Mouse (Mus musculus) liver, embryonic 14.5 days (tissue): ENCODE data around the gene Bglap3. TPM values are rescaled to one million over a fixed set of nuclear protein-coding genes. Genes with fewer than 3 reads are reported as not detected.
"Not testable (repeated sequence)": the region's sequence is repeated elsewhere in the genome, so short reads cannot be mapped to it uniquely, and the experiment has no call there.

Experiments
- ATAC-seq: fragments of 200-750 bp; cut with Nextera tagmentation; 2 replicates; pipeline ENCODE4 v1.8.0; 2017; ENCODE audit warnings: moderate number of reproducible peaks, mild to moderate bottlenecking, moderate library complexity; ENCODE audit not compliant: insufficient read depth
- DNase-seq, 3 experiments: peaks; one replicate each; pipeline ENCODE4 v3.0.0-alpha.2; 2012 to 2013; ENCODE audit warnings: low read depth in 3 of 3, low spot score in 3 of 3
- H3K27ac ChIP-seq: fragments of 300-500 bp; sonication (generic); 2 replicates; pipeline ENCODE4 v1.5.1; 2014; ENCODE audit warnings: moderate library complexity, mild to moderate bottlenecking, control low read depth, inconsistent platforms
- H3K27me3 ChIP-seq: fragments of 300-500 bp; sonication (generic); 2 replicates; pipeline ENCODE4 v1.6.1; 2014; ENCODE audit warnings: mild to moderate bottlenecking, low read length, moderate library complexity; ENCODE audit not compliant: control insufficient read depth, insufficient read depth
- H3K36me3 ChIP-seq: fragments of 300-500 bp; sonication (generic); replicated peaks from 2 replicates; pipeline ENCODE4 v1.6.1; 2014; ENCODE audit warnings: low read depth; ENCODE audit not compliant: control insufficient read depth, insufficient read depth
- H3K4me1 ChIP-seq, 2 experiments: fragments of 200-500 bp in 1 of 2; fragments of 300-500 bp in 1 of 2; sonication (generic) in 1 of 2; replicated peaks; 2 replicates each; pipeline ENCODE4 v1.6.1; 2012 to 2014; ENCODE audit warnings: antibody characterized with exemption in 1 of 2, inconsistent platforms in 1 of 2, low read length in 1 of 2; ENCODE audit not compliant: control insufficient read depth in 2 of 2, insufficient read depth in 2 of 2
- H3K4me2 ChIP-seq: fragments of 300-500 bp; sonication (generic); 2 replicates; pipeline ENCODE4 v1.6.1; 2014; ENCODE audit warnings: low read depth, mild to moderate bottlenecking, control low read depth, moderate library complexity
- H3K4me3 ChIP-seq, 2 experiments: fragments of 200-500 bp in 1 of 2; fragments of 300-500 bp in 1 of 2; sonication (generic) in 1 of 2; 2 replicates each; pipeline ENCODE4 v1.5.1; 2012 to 2014; ENCODE audit warnings: low read depth in 2 of 2, low read length in 2 of 2, mild to moderate bottlenecking in 2 of 2, control low read depth in 1 of 2, inconsistent platforms in 1 of 2, moderate library complexity in 1 of 2; ENCODE audit not compliant: insufficient read depth in 1 of 2
- H3K9ac ChIP-seq: fragments of 300-500 bp; sonication (generic); replicated peaks from 2 replicates; pipeline ENCODE4 v1.6.1; 2014; ENCODE audit warnings: mild to moderate bottlenecking, control low read depth, moderate library complexity
- H3K9me3 ChIP-seq: fragments of 300-500 bp; sonication (generic); 2 replicates; pipeline ENCODE4 v1.6.1; 2016; ENCODE audit warnings: low read length, mixed read lengths; ENCODE audit not compliant: control insufficient read depth
- CTCF ChIP-seq: IDR thresholded peaks from 2 replicates; pipeline ENCODE4 v1.5.1; 2016; ENCODE audit warnings: antibody characterized with exemption, low read depth, control low read depth
- EP300 ChIP-seq: IDR thresholded peaks from 2 replicates; pipeline ENCODE4 v1.6.1; 2016; ENCODE audit warnings: antibody characterized with exemption, low read depth
- WGBS: fragments of 180-500 bp; shearing (Covaris S2); extraction: QIAGEN DNeasy Blood & Tissue Kit; methylation state at CpG from one replicate; pipeline ENCODE4 v1.1.7; 2014; ENCODE audit not compliant: insufficient replicate concordance; 5-methylcytosine and 5-hydroxymethylcytosine counted together
- polyA plus RNA-seq, 2 experiments: library from polyadenylated mRNA; depleted of rRNA in 1 of 2; stranded (reverse) in 1 of 2; unstranded in 1 of 2; fragments of >200 nt; fragmentation: Nextera tagmentation in 1 of 2; extraction: Ambion mirVana in 1 of 2; gene quantifications; 2 replicates each; pipeline versions ENCODE4 v1.2.1 to v1.2.3; 2012 to 2014

The Bglap3 gene
- polyA plus RNA-seq, 2 experiments: 0.27 to 0.38 TPM

GRCm38 (mm10) chr3:88395288-88395687 lies 22.7 kb upstream of the Bglap3 start:
- Histone ChIP-seq H3K9ac (no peak overlapping the region), H3K4me3 (no peak overlapping the region), H3K27me3 (no peaks in the 10 kb centered on the region), H3K4me2 (no peak overlapping the region), H3K36me3 (peaks cover 7% of the 10 kb centered on the region), H3K27ac (no peak overlapping the region), H3K9me3 (no peaks in the 10 kb centered on the region), H3K4me1 (no peaks in the 10 kb centered on the region)
- no peak for DNase-seq
- WGBS: 88% methylated on average over 6 of the region's 6 CpGs
- ATAC-seq: no peak
- TF ChIP-seq CTCF (no peak), EP300 (no peak)

DNA sequence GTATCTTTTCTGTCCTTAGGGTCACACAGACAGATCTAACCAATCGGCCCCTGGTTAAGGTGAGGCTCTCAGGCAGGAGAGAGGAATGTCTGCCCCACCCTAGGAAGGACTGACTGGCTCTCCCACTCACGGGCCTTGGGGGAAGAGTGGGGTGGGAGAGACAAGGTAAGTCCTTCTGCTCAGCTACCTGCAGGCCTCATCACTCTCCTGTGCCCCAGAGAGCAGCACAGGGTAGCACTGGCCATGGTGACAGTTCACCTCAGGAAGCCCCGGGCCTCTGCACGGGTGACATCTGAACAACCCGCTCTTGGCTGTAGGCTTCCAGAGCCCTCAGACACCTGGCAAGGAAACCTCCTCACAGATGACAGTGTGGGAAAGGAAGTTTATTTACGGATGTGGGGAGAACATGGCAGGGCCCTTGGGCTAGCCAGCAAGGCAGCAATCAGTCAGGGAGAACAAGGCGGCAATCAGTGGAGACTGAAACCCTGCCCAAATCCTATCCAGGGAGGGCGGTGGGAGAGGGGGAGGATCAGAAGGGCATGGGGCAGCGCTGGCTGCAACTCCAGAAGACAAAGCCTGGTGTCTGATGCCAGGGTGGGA lies 21.3 kb upstream of the Bglap3 start:
- Histone ChIP-seq H3K4me3 (no peak overlapping the region), H3K27me3 (no peaks in the 10 kb centered on the region), H3K4me2 (no peak overlapping the region), H3K9ac (no peak overlapping the region), H3K27ac (no peak overlapping the region), H3K9me3 (no peaks in the 10 kb centered on the region), H3K4me1 (no peaks in the 10 kb centered on the region), H3K36me3 (peaks cover 4% of the 10 kb centered on the region; the same call in 1 of the 2 replicates)
- DNase-seq (no peak), ATAC-seq (no peak)
- TF ChIP-seq CTCF (no peak), EP300 (no peak)
- WGBS: 86% methylated on average over 9 of the region's 9 CpGs

DNA sequence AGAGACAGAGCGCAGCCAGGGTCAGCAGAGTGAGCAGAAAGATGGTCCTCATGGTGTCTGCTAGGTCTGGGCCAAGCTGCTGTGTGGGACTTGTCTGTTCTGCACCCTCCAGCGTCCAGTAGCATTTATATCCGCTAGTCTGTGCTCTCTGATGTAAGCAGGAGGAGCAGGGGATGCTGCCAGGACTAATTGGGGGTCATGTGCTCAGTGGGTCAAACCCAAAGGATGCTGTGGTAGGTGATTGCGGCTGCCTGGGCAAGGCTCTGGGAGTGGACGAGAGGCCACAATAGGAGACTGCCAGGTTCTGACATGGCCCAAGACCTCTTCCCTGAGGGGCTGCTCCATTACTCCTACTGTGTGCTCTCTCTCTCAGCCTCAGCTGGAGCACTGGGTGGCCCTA lies 11.8 kb upstream of the Bglap3 start, which contains the start of gene Bglap:
Gene Bglap, minus strand, starts transcription at position 101 of the 400 bp plus-strand sequence.
- TF ChIP-seq CTCF (no peak), EP300 (no peak)
- Histone ChIP-seq H3K4me1 (peaks cover 0 to 2% of the 10 kb centered on the region in 2 experiments; a peak in 1 of 4 replicates), H3K36me3 (no peaks in the 10 kb centered on the region), H3K27ac (no peak within 1 kb of the TSS), H3K4me2 (no peak within 1 kb of the TSS), H3K9me3 (no peaks in the 10 kb centered on the region), H3K27me3 (no peaks in the 10 kb centered on the region), H3K9ac (no peak within 1 kb of the TSS), H3K4me3 (no peak within 1 kb of the TSS)
- DNase-seq: no peak
- no peak for ATAC-seq
- WGBS: 55% methylated on average over 5 of the region's 5 CpGs

- H3K4me1 ChIP-seq, H3K4me3 ChIP-seq, H3K27ac ChIP-seq, H3K27me3 ChIP-seq, DNase-seq, H3K9me3 ChIP-seq, H3K36me3 ChIP-seq, H3K4me2 ChIP-seq, H3K9ac ChIP-seq: not testable (repeated sequence)
- 14% methylated on average over 1 of the region's 7 CpGs for WGBS
- 0 out of 2 replicates have a peak, but pooled peaks have one; percentile 6 for ATAC-seq
Observed at GRCm38 (mm10) chr3:88382383-88382782, 9.8 kb upstream of the Bglap3 start.

GRCm38 (mm10) chr3:88381389-88382315 lies 9.1 kb upstream of the Bglap3 start:
- H3K4me2 ChIP-seq: peak overlapping the region; percentile 29; the same call in 1 of the 2 replicates
- not testable (repeated sequence) for H3K27ac ChIP-seq, H3K36me3 ChIP-seq, H3K9ac ChIP-seq, H3K4me1 ChIP-seq, H3K9me3 ChIP-seq, H3K4me3 ChIP-seq, DNase-seq, H3K27me3 ChIP-seq
- 18% methylated on average over 17 of the region's 22 CpGs for WGBS
- peak; percentile 66 for ATAC-seq

DNA sequence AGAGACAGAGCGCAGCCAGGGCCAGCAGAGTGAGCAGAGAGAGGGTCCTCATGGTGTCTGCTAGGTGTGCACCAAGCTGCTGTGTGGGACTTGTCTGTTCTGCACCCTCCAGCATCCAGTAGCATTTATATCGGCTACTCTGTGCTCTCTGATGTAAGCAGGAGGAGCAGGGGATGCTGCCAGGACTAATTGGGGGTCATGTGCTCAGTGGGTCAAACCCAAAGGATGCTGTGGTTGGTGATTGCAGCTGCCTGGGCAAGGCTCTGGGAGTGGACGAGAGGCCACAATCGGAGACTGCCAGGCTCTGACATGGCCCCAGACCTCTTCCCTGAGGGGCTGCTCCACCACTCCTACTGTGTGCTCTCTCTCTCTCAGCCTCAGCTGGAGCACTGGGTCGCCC lies 6.1 kb upstream of the Bglap3 start, which contains the start of gene Bglap2:
Gene Bglap2, minus strand, starts transcription at position 101 of the 400 bp plus-strand sequence.
- DNase-seq, H3K9me3 ChIP-seq, H3K36me3 ChIP-seq, H3K4me1 ChIP-seq, ATAC-seq, H3K9ac ChIP-seq, H3K27me3 ChIP-seq, H3K27ac ChIP-seq, H3K4me3 ChIP-seq, H3K4me2 ChIP-seq: not testable (repeated sequence)
- WGBS: 43% methylated on average over 4 of the region's 5 CpGs

- not testable (repeated sequence) for H3K27me3 ChIP-seq, ATAC-seq, DNase-seq, H3K27ac ChIP-seq, H3K4me1 ChIP-seq, H3K36me3 ChIP-seq, H3K9ac ChIP-seq, H3K9me3 ChIP-seq, H3K4me2 ChIP-seq, H3K4me3 ChIP-seq
- WGBS: 32% methylated on average over 5 of the region's 7 CpGs
Observed at GRCm38 (mm10) chr3:88376644-88377043, 4.1 kb upstream of the Bglap3 start.
